Mouse (Mus musculus) thymus, postnatal 10 days (tissue): Measurements from ENCODE around the gene Sptb.

Source experiments
- DNase-seq, 2 experiments: peaks; one replicate each; pipeline ENCODE4 v3.0.0; 2021; ENCODE audit warnings: low spot score in 2 of 2

Gene Sptb

DNA sequence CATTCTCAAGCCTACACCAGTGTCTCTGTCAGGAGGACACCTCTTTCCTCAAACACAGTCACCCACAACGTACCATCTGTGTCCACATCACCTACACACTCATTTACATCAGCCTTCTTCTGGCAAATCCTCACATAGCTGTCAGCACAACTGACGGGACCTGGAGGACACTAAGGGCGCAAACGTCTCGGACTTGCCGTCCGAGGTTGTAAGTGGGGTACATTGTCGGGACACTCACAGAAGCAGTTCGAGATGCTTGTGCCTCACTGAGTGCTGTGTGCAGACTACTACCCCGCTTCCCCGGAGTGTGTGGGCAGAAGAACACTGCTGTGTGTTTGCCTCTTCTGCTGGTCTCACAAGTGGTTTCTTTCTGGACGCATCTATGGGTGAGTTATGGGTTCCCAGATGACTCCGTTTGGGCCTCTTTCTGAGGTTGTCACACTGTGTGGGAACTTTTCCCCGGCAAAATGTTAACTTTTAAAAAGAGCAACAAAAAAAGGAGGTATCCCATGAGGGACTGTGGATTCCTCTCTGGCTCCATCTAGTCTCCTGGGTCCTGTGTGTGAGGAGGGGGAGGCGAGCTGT, 164.5 kb downstream of the Sptb start:
- no peak for DNase-seq

DNA sequence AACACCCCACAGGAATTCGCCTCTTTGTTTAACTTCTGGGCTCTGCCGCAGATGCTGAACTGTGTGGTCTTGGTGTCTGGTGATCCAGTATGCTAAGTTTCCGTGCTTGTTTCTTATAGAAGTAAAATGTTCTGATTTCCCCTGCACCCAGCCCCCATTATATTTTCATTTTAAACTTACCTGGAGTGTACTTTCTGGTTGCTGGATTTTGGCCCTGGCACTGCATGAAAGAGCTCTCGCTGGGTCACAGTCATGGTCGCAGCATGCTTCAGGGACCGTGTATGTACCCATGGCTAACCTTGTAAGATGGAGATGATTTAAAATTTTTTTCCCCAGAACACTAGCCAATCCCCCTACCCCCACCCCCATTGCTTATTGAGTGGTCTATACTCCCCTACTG, 168.5 kb downstream of the Sptb start:
- no peak for DNase-seq

DNA sequence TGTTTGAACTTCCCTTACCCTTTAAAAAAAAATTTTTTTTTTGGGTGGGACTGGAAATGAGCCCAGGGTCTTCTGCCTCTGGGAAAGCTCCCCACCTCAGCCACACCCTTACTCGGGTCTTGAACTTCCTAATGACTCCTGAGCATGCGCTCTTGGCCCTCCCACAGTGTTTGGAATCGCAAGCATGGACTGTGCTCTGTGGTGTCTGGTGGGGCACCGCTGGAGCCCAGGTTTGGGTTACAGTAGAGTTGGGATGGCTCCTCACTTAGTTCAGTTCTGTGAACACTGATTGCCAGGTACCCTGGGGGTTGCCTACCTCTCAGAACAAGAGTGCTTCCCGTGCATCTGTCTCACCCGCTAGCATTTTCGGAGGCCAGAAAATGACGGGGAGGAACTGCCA, 168.9 kb downstream of the Sptb start:
- no peak for DNase-seq

DNA sequence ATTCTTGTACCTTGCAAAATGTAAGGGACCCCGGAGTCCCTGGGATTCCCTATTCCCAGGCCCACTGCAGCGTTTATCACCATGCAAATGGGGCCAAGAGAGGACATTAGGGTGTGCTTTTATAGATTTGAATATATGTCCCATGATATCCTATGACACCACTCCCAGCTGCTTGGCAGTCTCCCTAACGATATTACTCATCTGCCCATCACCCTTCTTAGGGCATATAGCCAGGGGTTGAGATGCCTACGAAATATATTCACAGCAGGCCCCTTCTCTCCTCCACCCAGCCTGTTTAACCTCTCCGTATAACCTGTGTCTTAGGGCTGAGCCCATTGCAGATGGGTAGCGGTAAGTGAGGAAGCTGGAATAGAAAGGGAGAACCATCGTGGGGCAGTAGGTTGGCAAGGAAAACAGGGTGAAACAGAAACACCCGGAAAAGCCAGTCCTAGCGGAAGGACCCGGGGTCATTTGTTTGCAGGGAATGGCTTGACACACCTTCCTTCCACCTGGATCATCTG, 169.6 kb downstream of the Sptb start:
- no peak for DNase-seq

DNA sequence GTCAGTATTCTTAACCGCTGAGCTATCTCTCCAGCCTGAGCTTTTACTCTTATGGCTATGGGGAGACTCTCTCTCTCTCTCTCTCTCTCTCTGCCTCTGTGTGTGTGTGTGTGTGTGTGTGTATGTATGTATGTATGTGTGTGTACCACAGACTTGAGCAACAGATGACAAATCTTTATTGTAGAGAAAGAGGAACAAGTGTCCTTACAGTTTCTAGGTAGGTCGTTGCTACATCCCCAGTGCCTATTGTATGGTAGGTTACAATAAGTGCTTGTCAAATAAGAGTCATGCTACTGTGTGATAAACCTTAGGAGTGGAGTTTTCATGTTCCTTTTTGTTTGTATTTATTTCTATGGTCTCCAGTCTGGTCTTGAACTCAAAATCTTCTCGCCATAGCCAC, 170.2 kb downstream of the Sptb start:
- DNase-seq = no peak

DNA sequence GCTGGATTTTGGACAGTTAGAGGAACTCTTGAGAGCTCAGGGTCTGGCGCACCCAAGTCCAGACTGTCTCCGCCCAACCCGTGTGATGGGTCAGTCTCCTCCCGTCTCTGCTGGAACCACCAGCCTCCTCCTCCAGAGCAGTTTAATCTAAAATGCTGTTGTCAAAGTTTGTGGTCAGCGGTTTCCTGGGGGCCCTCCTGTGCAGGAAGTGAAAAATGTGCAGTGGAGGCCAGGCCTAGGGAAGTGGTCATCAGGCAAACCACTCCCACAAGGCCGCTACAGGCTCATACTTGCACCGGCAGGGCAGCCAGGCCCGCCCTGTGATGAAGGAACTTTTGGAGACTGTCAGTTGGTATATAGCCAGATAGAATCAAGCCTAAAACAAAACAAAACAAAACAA, 172.9 kb downstream of the Sptb start:
- peak; percentile 35 to 37 for DNase-seq

DNA sequence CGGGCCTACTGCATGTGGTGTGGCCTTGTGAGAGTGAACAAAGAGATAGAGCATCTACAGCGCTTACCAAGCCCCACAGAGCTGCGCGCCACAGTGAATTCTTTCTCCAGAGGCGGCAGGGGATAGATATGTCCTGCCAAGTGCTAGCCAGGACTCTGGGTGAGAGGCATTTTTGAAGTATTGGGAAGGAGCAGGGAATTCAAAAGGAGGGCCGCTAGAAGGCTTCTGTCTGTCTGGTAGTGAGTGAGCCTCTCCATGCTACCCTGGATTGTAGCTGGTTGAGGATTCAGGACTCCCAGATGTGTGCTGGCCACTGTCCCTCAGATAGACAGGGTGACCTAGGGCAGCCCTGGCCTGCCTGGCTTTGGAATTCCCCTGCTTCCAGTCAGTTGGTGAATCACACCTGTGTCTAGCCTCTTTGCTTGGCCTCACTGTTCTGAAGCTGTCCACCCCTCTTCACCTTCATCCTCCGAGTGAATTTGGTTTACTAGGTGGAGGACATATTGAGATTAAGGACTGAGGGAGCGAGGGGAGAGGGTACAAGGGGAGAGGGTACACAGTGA, 173.7 kb downstream of the Sptb start:
- DNase-seq = no peak

DNA sequence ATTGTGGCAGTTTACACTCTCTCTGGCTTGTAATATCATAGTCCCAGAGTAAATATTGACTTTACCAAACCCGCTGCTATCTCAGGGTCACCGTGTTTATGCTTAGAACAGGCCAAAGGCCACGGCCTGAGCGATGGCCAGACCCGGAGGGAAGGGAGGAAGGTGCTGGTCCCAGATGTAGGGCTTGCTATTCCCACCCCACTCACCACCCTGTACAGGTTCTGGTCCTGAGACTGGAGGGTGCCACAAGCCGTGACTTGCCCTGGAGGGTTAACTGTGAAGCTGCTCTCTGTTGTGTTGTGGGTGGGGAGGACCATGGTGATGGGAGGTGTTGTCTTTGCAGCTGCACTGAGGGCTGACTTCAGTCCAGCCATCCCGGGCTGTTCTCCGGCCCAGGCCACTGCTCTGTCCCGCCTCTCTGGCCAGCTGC, 174.9 kb downstream of the Sptb start:
- no peak for DNase-seq

DNA sequence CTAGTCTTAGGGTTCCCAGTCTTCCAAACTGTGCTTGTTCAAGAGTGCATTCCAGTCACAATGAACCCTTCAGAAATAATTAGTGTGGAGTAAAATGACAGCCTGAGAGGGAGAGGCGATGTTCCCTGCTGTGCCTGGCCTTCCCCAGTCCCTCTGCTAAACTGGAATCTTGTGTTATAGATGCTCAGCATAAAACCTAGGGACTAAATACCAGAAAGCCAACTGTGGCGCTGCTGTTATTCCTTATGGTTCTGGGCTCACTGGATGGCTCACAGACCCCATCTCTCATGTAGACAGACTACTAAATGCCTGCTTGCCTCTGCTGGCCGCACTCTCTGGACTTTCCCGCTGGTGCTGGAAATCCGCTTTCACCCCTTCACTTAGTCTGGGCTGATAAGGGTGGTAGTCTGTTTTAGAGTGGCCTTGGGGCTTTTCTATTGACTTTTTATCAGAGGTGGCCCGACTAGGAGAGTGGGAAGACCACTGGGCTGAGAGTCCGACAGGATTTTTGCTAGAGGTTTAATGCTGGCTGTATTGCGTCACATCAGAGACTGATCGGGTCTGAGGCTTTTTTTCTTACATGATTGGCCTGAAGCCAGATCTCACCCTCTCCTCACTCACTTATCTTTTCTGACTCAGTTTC, 175.6 kb downstream of the Sptb start:
- no peak for DNase-seq

DNA sequence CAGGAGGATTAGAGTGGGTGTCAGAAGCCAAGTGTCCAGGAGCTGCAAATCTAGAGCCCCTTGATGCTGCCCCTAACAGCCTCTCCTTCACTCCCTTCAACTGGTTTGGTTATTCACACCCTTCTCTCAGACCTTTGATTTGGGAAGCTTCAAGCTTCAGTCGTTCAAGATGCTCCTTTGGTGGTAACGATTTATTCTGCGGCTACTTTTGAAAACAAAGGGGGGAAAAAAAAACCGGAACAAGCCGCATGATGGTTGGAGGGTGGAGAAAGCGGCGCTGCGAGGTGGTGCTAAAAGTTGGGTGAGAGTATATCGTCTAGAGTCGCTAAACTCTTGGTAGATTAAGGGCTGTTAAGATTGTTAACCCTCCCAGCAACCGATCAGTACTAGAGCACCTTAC, 176.1 kb downstream of the Sptb start:
- no peak for DNase-seq

DNA sequence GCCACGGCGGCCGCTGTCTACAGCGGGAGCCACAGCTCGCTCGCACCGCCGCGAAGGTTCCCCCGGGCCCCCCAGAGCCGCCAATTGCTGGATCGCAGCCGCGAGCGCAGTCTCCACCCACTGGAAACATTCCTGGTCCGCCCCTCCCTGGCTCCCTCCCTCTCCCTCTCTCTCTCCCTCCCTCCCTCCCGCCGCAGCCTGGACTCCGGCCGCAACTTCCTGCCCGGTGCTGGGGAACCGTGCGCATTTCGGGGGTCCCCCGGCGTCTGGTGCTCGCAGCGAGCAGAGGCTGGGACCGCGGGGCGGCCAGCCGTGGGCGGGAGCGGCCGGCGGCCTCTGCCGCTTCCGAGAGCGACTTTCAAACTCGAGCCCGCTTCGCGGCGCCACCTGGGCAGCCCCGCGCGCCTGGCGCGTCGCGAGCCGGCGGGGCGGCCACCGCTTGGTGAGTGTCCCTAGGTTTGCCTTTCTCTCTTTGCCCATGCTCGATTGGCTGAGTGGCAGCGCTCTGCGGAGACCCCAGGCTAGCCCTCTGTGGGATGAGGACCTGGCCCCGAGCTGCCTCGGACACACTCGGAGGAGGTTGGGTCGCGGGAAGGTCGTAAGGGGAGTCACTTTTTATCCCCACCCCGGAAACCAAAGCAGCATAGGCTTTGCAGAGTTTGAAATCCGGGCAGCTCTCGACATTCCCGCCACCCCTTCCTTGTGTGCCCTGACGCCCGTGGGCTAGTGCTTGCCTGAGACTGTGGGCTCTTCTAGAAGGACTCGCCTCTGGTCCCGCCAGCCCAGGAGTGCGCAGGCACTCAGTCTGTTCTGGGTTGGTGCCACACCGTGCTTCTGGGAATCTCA, 176.7 kb downstream of the Sptb start:
- peak; percentile 44 to 55 for DNase-seq

DNA sequence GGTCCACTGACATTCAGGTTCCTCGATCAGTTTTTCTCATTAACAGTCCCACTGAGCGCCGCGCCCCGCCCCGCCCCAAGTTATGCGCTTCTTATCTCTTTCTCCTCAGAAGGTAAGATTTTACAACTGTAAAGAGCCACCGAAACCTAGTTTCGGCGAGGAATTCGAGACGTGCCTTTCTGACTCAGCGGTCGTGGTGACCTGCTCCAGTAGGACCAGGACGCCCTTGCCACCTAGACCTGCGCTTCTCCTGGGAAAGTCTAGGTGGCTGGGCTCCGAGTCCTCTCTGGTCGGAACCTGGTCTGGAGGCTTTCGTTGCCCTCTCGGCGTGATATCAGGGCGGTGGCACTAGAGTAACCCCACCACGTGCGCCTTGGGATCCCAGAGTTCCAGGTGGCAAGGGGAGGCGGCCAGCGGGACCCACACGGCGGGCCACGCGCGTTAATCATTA, 177.4 kb downstream of the Sptb start:
- peak in 1 of 2 experiments; percentile 14 for DNase-seq

DNA sequence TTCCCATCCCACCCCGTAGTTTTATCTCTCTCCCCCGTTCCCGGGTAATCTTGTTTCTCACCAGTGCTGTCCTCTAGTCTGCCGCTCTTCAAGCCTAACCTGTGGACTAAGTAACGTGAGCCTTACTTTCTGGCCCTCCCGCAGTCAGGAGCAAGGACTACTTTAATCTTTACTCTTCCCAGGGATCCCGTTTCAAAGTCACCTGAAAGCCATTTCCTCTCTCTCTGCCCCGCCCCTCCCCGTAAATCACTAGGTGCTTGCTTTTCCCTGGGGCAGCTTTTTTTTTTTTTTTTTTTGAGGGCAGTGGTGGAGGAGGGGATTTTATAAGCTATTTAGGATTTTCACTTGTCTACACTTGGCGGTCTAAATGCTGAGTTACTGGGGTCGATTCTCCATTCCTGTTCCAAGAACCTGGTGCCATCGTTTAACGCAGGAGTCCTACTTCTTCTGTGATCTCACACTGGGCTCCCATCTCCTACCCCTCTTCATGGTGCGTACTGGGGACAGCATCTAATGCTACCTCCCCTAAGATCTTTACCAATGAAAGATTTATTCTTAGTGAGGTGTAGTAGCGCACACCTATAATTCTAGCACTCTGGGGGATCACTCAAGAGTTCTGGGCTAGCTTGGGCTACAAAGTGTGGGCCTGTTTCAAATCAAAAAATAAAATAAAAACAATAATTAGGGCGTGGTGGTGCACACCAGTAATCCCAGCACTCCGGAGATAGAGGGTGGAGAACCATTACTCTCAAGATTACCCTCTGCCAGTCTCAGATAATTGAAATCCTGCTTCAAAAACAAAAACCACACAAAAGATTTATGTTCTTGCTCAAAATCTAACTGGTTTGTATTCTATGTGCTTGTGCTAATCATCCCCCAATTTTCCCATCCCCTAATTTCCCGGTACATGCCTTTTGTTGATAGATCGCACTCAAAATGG, 178.1 kb downstream of the Sptb start:
- no peak for DNase-seq

DNA sequence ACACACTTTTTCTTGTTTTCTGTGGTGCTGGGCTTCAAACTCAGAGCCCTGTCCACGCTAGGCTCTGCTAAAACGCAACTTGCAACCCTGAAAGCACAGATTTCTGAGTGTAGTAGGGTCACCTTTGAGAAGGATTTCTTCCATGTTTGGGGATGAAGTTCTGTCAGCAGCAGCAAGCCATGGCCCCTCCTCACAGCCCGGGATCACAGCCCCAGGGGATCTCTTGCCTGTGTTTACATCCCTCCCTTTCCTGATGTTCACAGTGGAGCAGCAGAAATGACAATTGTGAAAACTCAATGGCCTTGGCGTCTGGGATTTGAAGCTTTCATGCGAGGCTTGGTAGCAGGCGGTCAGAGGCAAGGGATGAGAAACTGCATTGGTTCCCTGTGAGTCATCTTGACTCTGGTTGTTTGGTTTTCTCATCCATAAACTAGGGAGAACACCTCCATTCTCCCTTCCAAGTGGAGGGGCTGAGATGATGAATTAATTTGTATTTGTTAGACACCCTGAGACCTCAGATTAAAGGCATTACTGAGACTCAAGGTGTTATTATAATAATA, 179.7 kb downstream of the Sptb start, which contains the start of gene Plekhg3:
Gene Plekhg3, plus strand, starts transcription at position 312 of the 560 bp plus-strand sequence.
- DNase-seq = no peak
